Mouse (Mus musculus) ES-Bruce4 (cell line): ENCODE results near the gene Smim17.

ENCODE experiments used
- CTCF ChIP-seq: IDR thresholded peaks from one replicate; pipeline ENCODE4 v1.8.1; 2011; ENCODE audit warnings: low read depth, low read length
- EP300 ChIP-seq: IDR thresholded peaks from 2 replicates; pipeline ENCODE4 v1.6.1; 2011; ENCODE audit warnings: low read depth, low read length; ENCODE audit not compliant: insufficient read depth
- POLR2A ChIP-seq: IDR thresholded peaks from one replicate; pipeline ENCODE4 v1.8.1; 2011; ENCODE audit warnings: low read length; ENCODE audit not compliant: insufficient read depth

- no peak for TF ChIP-seq EP300
- peak; percentile 10 for TF ChIP-seq CTCF
- TF ChIP-seq POLR2A: no peak
Observed at GRCm38 (mm10) chr7:6429381-6429780, 30.9 kb downstream of the Smim17 start.
